Mouse (Mus musculus) MEL-GATA-1-ER (cell line): ENCODE measurements around the gene Zfp652.
A peak's percentile ranks its signal among the peaks of the same experiment; 100 is the strongest.

Source experiments
- DNase-seq: peaks from one replicate; pipeline ENCODE4 v3.0.0-alpha.2; 2012; ENCODE audit warnings: low read depth; ENCODE audit errors: extremely low read depth

Gene Zfp652

GRCm38 (mm10) chr11:95830411-95831275 lies 118.2 kb downstream of the Zfp652 start:
- no peak for DNase-seq

- no peak for DNase-seq
These were observed 118.8 kb downstream of the Zfp652 start for GRCm38 (mm10) chr11:95831276-95831619.

GRCm38 (mm10) chr11:95831641-95832040 lies 119.2 kb downstream of the Zfp652 start:
- DNase-seq: no peak

- DNase-seq: no peak
These were observed 119.9 kb downstream of the Zfp652 start for GRCm38 (mm10) chr11:95832129-95833005.

GRCm38 (mm10) chr11:95833006-95833570 lies 120.6 kb downstream of the Zfp652 start:
- no peak for DNase-seq

GRCm38 (mm10) chr11:95833631-95834142 lies 121.2 kb downstream of the Zfp652 start:
- DNase-seq: no peak

GRCm38 (mm10) chr11:95834143-95834667 lies 121.7 kb downstream of the Zfp652 start:
- peak; percentile 73 for DNase-seq

- DNase-seq: peak; percentile 96
These were observed 122.6 kb downstream of the Zfp652 start for GRCm38 (mm10) chr11:95834742-95835710.

GRCm38 (mm10) chr11:95835832-95836231 lies 123.4 kb downstream of the Zfp652 start:
- no peak for DNase-seq

- no peak for DNase-seq
These were observed 124.0 kb downstream of the Zfp652 start for GRCm38 (mm10) chr11:95836433-95836832.

- no peak for DNase-seq
These were observed 124.6 kb downstream of the Zfp652 start, which contains the start of gene Gngt2 for GRCm38 (mm10) chr11:95837059-95837458. TSS of gene Gngt2 (plus strand) at chr11:95837216.

GRCm38 (mm10) chr11:95838598-95838997 lies 126.1 kb downstream of the Zfp652 start:
- DNase-seq: no peak

- no peak for DNase-seq
These were observed 126.8 kb downstream of the Zfp652 start for GRCm38 (mm10) chr11:95838999-95839868.

- DNase-seq: no peak
These were observed 128.4 kb downstream of the Zfp652 start for GRCm38 (mm10) chr11:95840694-95841497.

GRCm38 (mm10) chr11:95841498-95841830 lies 129.0 kb downstream of the Zfp652 start:
- no peak for DNase-seq

GRCm38 (mm10) chr11:95842074-95842681 lies 129.7 kb downstream of the Zfp652 start, which contains the start of gene Abi3:
TSS of gene Abi3 (minus strand) at chr11:95842476.
- no peak for DNase-seq

GRCm38 (mm10) chr11:95842953-95843352 lies 130.5 kb downstream of the Zfp652 start:
- DNase-seq: peak; percentile 54

- DNase-seq: no peak
These were observed 131.0 kb downstream of the Zfp652 start for GRCm38 (mm10) chr11:95843421-95843950.
